Mouse (Mus musculus): ENCODE measurements at regions not wholly inside any gene's neighbourhood (a gene's known extent, or its start where the extent isn't known, plus 50 kb on each side); places are given as distances from the start of the nearest gene placed in this dataset.

DNA sequence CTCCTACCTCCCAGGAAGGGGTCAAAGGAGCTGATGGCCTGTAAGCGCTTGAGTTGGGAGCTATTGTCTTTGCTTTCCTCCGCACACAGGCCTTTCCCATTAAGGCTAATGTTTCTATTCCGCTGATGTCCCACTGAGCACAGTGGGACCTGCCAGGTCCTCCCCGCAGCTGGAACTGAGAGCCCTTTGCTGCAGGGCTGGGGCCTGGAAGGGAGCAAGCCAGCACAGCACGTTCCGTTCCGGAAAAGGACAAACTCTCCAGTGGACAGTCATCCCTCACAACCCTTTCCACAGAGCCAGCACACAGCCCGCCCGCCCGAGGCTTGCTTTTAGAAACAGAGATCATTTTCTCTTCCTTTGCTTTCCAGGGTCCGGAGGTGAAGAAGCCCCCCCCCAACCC, 116.2 kb upstream of the Usp24 start:
- Histone ChIP-seq H3K9ac (replicated peaks; ENCODE audit: low read depth) (no peak overlapping the region), H3K27me3 (replicated peaks; ENCODE audit: insufficient read depth, low read length) (no peaks in the 10 kb centered on the region), H3K4me2 (replicated peaks; ENCODE audit: low read depth, low read length) (no peak overlapping the region), H3K4me3 (ENCODE audit: low read depth, low read length) (no peak overlapping the region), H3K36me3 (ENCODE audit: insufficient read depth, low read length) (no peaks in the 10 kb centered on the region), H3K27ac (ENCODE audit: low read length) (peak overlapping the region; percentile 33; the same call in 1 of the 2 replicates), H3K4me1 (ENCODE audit: insufficient read depth, low read depth, low read length) (peaks cover 6% of the 10 kb centered on the region; the same call in 1 of the 2 replicates), H3K9me3 (ENCODE audit: low read length) (no peaks in the 10 kb centered on the region)
- DNase-seq (ENCODE audit: low spot score), result peak; percentile 80
- 21% methylated on average over 11 of the region's 11 CpGs for WGBS
- no peak for TF ChIP-seq CTCF (IDR thresholded peaks at IDR 0.05)
- peak; percentile 98 for TF ChIP-seq EP300 (IDR thresholded peaks at IDR 0.05)
- ATAC-seq, result peak; percentile 86

DNA sequence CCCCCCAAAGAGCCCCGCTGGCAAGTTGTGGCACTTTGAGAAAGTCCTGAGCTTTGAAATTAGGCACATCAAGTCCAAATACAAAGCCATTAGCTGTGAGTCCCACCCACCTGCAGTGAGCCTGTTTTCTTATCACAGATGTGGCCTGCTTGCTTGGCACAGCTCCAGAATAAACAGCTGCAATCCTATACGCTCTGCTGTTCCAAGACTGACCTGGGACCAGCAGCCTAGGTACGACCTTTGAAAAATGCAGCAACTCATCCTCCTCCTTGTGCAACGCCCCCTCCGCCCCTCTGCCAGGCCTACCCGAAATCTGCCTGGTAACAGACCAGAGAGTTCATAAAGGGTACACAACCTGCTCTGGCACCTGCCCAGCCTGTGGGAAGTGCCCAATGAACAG, 115.8 kb upstream of the Usp24 start:
- no peaks in the 10 kb centered on the region for H3K27me3 ChIP-seq (replicated peaks; ENCODE audit: insufficient read depth, low read length)
- 42% methylated on average over 6 of the region's 6 CpGs for WGBS
- H3K36me3 ChIP-seq (ENCODE audit: insufficient read depth, low read length), result no peaks in the 10 kb centered on the region
- H3K4me1 ChIP-seq (ENCODE audit: insufficient read depth, low read depth, low read length), result peaks cover 5% of the 10 kb centered on the region; the same call in 1 of the 2 replicates
- ATAC-seq, result peak; percentile 72
- no peak overlapping the region for H3K4me3 ChIP-seq (ENCODE audit: low read depth, low read length)
- H3K4me2 ChIP-seq (replicated peaks; ENCODE audit: low read depth, low read length), result no peak overlapping the region
- no peak overlapping the region for H3K9ac ChIP-seq (replicated peaks; ENCODE audit: low read depth)
- no peak for TF ChIP-seq CTCF (IDR thresholded peaks at IDR 0.05)
- no peak; the same call in 1 of the 2 replicates for TF ChIP-seq EP300 (IDR thresholded peaks at IDR 0.05)
- peak overlapping the region; percentile 33; the same call in 1 of the 2 replicates for H3K27ac ChIP-seq (ENCODE audit: low read length)
- no peaks in the 10 kb centered on the region for H3K9me3 ChIP-seq (ENCODE audit: low read length)
- peak; percentile 74 for DNase-seq (ENCODE audit: low spot score)

DNA sequence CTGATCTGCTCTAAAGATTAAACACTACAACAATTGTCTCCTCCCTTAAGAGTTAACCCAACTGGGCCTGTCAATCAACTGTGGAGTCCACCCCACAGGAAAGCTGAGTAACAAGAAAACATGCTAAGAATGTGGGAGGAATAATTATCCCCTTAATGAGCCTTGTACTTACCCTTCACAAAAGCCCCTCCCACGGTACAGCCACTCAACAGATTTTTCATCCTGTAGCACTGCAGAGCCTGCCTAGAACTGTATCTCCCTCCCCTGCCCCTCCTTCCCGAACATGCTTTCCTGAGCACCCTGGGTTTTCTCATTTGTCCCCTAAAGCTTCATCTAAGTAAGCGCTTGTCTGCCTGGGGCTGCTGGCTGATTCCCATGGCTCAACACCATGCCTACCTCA, 113.5 kb upstream of the Usp24 start:
- H3K36me3 ChIP-seq (ENCODE audit: insufficient read depth, low read length), result no peaks in the 10 kb centered on the region
- DNase-seq (ENCODE audit: low spot score) (peak; percentile 14), ATAC-seq (no peak)
- no peak overlapping the region for H3K4me3 ChIP-seq (ENCODE audit: low read depth, low read length)
- no peaks in the 10 kb centered on the region for H3K9me3 ChIP-seq (ENCODE audit: low read length)
- no peaks in the 10 kb centered on the region for H3K27me3 ChIP-seq (replicated peaks; ENCODE audit: insufficient read depth, low read length)
- no peak overlapping the region for H3K9ac ChIP-seq (replicated peaks; ENCODE audit: low read depth)
- H3K4me1 ChIP-seq (ENCODE audit: insufficient read depth, low read depth, low read length), result peaks cover 3% of the 10 kb centered on the region; the same call in 1 of the 2 replicates
- TF ChIP-seq EP300 (IDR thresholded peaks at IDR 0.05) (no peak), CTCF (IDR thresholded peaks at IDR 0.05) (no peak)
- no peak overlapping the region for H3K27ac ChIP-seq (ENCODE audit: low read length)
- no peak overlapping the region for H3K4me2 ChIP-seq (replicated peaks; ENCODE audit: low read depth, low read length)
- 60% methylated on average over 3 of the region's 3 CpGs for WGBS

DNA sequence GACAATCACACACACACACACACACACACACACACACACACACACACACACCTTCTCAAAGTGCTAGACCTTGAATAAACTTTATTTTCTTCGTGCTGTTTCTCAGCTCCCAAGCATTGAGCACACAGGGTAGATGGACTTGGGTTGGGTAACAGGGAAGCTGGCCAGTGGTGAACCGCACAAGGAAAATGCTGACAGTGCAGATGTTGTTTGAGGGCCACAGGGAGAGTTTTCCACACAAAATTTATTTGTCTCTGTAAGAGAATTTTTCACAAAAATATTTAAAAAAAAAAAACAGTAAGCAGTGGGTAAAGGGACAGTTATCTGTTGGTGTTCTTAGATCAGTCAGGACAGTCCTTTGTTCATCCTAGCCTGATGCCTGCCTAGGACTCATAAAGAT, 110.8 kb upstream of the Usp24 start:
- no peaks in the 10 kb centered on the region for H3K36me3 ChIP-seq (ENCODE audit: insufficient read depth, low read length)

DNA sequence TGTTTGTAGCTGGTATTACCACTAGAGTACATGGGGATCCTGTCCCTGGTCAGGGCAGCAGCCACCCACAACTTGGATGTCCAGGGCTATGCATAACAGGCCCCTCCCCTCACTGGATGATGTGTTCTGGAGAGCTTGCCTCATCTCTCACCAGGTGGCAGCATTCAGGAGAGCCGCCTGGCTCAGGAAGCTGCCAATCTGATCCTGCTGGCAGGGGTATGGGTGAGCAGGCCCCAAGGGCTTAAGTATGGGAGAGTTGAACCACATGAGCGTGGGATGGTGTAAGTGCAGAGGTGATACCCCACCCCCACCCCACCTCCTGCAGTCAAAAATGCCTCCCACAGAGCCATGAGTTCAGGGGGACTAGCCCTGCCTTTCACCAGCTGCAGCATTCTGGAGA, 110.0 kb upstream of the Usp24 start:
- Histone ChIP-seq H3K4me3 (ENCODE audit: low read depth, low read length) (no peak overlapping the region), H3K36me3 (ENCODE audit: insufficient read depth, low read length) (no peaks in the 10 kb centered on the region), H3K9me3 (ENCODE audit: low read length) (no peaks in the 10 kb centered on the region), H3K4me1 (ENCODE audit: insufficient read depth, low read depth, low read length) (no peaks in the 10 kb centered on the region), H3K27me3 (replicated peaks; ENCODE audit: insufficient read depth, low read length) (no peaks in the 10 kb centered on the region), H3K9ac (replicated peaks; ENCODE audit: low read depth) (no peak overlapping the region), H3K27ac (ENCODE audit: low read length) (no peak overlapping the region), H3K4me2 (replicated peaks; ENCODE audit: low read depth, low read length) (no peak overlapping the region)
- DNase-seq (ENCODE audit: low spot score) (peak; percentile 22), ATAC-seq (peak; percentile 21; the same call in 1 of the 2 replicates)
- TF ChIP-seq CTCF (IDR thresholded peaks at IDR 0.05) (peak; percentile 25; the same call in 1 of the 2 replicates), EP300 (IDR thresholded peaks at IDR 0.05) (no peak)
- 41% methylated on average over 2 of the region's 2 CpGs for WGBS

More for the DNA sequence above, 110.8 kb upstream of the Usp24 start:
- H3K27me3 ChIP-seq (replicated peaks; ENCODE audit: insufficient read depth, low read length), result no peaks in the 10 kb centered on the region
- no peak for ATAC-seq
- DNase-seq (ENCODE audit: low spot score), result no peak
- no peaks in the 10 kb centered on the region for H3K9me3 ChIP-seq (ENCODE audit: low read length)
- no peak overlapping the region for H3K9ac ChIP-seq (replicated peaks; ENCODE audit: low read depth)
- peaks cover under 1% of the 10 kb centered on the region; the same call in 1 of the 2 replicates for H3K4me1 ChIP-seq (ENCODE audit: insufficient read depth, low read depth, low read length)
- no peak overlapping the region for H3K27ac ChIP-seq (ENCODE audit: low read length)
- H3K4me3 ChIP-seq (ENCODE audit: low read depth, low read length), result no peak overlapping the region
- H3K4me2 ChIP-seq (replicated peaks; ENCODE audit: low read depth, low read length), result no peak overlapping the region
- WGBS, result 67% methylated on average over 2 of the region's 2 CpGs
- TF ChIP-seq CTCF (IDR thresholded peaks at IDR 0.05) (no peak), EP300 (IDR thresholded peaks at IDR 0.05) (no peak)

DNA sequence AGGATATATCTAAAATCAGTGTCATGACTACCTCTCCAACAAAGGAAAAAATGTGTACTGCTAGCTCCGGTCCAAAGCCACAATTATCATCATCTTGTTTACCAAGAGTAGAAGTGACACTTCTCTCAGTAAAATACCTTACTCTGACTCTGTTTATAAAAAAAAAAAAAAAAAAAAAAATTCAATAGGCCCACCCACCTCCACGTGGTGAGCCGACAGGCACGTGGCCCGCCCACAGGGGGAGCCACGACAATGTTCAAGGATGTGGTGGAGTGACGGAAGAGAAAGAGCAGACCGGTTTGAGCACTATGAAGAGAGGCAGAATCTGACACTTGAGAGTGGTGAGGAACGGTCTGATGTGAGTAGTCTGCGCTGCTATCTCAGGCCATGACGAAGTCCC, 106.5 kb upstream of the Usp24 start:
- Histone ChIP-seq H3K27ac (ENCODE audit: low read length) (no peak overlapping the region), H3K27me3 (replicated peaks; ENCODE audit: insufficient read depth, low read length) (no peaks in the 10 kb centered on the region), H3K36me3 (ENCODE audit: insufficient read depth, low read length) (no peaks in the 10 kb centered on the region), H3K4me2 (replicated peaks; ENCODE audit: low read depth, low read length) (no peak overlapping the region), H3K9me3 (ENCODE audit: low read length) (no peaks in the 10 kb centered on the region), H3K4me1 (ENCODE audit: insufficient read depth, low read depth, low read length) (no peaks in the 10 kb centered on the region), H3K4me3 (ENCODE audit: low read depth, low read length) (no peak overlapping the region), H3K9ac (replicated peaks; ENCODE audit: low read depth) (no peak overlapping the region)
- 63% methylated on average over 11 of the region's 11 CpGs for WGBS
- DNase-seq (ENCODE audit: low spot score) (no peak), ATAC-seq (no peak)
- TF ChIP-seq EP300 (IDR thresholded peaks at IDR 0.05) (no peak), CTCF (IDR thresholded peaks at IDR 0.05) (peak; percentile 18)

DNA sequence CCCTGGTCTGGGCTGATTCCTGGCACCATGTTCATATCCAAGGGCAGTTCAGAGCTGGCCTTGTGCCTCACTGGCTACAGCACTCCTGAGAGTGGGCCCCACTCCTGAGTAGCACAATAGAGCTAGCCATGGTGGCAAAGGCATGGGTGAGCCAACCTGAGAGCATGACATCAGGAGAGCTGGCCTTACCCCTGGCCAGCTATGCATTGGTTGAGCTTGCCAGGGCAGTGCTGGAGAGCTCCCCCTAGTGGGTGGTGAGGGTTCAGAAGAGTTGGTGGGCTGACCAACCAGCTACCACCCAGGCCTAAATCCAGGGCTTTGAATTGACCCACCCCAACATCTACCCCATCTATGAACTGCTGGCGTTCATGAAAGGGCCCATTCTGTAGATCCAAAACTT, 106.0 kb upstream of the Usp24 start:
- H3K4me2 ChIP-seq (replicated peaks; ENCODE audit: low read depth, low read length), result no peak overlapping the region
- H3K4me3 ChIP-seq (ENCODE audit: low read depth, low read length), result no peak overlapping the region
- H3K9ac ChIP-seq (replicated peaks; ENCODE audit: low read depth), result no peak overlapping the region
- no peak overlapping the region for H3K27ac ChIP-seq (ENCODE audit: low read length)
- DNase-seq (ENCODE audit: low spot score), result no peak
- no peak for ATAC-seq
- no peaks in the 10 kb centered on the region for H3K4me1 ChIP-seq (ENCODE audit: insufficient read depth, low read depth, low read length)
- WGBS, result 100% methylated on average over 1 of the region's 1 CpGs
- H3K36me3 ChIP-seq (ENCODE audit: insufficient read depth, low read length), result no peaks in the 10 kb centered on the region
- H3K9me3 ChIP-seq (ENCODE audit: low read length), result no peaks in the 10 kb centered on the region
- no peaks in the 10 kb centered on the region for H3K27me3 ChIP-seq (replicated peaks; ENCODE audit: insufficient read depth, low read length)
- TF ChIP-seq EP300 (IDR thresholded peaks at IDR 0.05), result no peak
- TF ChIP-seq CTCF (IDR thresholded peaks at IDR 0.05), result peak; percentile 22; the same call in 1 of the 2 replicates
